30 mouse cellular contexts compared by ENCODE assay signal in the genomic region with DNA sequence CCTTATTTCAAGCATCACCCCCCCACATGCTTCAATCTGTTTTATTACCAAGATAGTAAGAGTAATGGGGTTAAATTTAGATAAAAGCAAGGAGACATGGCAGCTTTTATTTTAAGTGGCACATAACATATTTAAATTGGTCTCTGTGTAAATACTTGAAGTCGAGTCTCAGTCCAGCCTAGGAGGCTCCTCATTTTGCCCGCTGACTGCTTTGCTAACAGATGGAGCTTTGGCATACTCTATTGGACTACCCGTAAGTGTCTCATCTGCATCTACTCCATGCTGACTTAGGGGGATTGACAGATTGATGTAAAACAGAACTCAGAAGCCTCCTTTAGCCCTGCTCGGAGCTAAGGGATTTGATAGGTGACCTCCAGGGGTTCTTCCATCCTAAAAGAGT. TPM values are rescaled to one million over a fixed set of nuclear protein-coding genes. Genes with fewer than 3 reads are reported as not detected.
DNase-seq lines count a peak whose midpoint lies in the region; ATAC-seq and TF ChIP-seq lines count a peak whose summit lies in the region.
"Had no signal": no experiment of that assay in that cellular context is flagged by ENCODE, and none has a peak within 500 bp of the region (broad histone marks: within the 10 kb centered on the region; RNA-seq: fewer than 3 reads in every experiment).

No protein-coding gene starts in this region.

- no peak overlapping the region for H3K4me2 ChIP-seq in forebrain, postnatal 0 days (ENCODE audit: low read depth)
- no peak overlapping the region for H3K4me2 ChIP-seq in forebrain, embryonic 16.5 days (ENCODE audit: low read length)
- H3K4me2 ChIP-seq: embryonic facial prominence, embryonic 13.5 days; embryonic facial prominence, embryonic 15.5 days; forebrain, embryonic 12.5 days had no signal

- 49% methylated on average over 4 of the region's 4 CpGs for WGBS in forebrain, postnatal 0 days
- WGBS in forebrain, embryonic 16.5 days = 62% methylated on average over 4 of the region's 4 CpGs

- H3K36me3 ChIP-seq in forebrain, postnatal 0 days (ENCODE audit: insufficient read depth) = no peaks in the 10 kb centered on the region
- no peaks in the 10 kb centered on the region for H3K36me3 ChIP-seq in forebrain, embryonic 16.5 days (ENCODE audit: control insufficient read depth, insufficient read depth)
- H3K36me3 ChIP-seq: embryonic facial prominence, embryonic 13.5 days; embryonic facial prominence, embryonic 15.5 days; forebrain, embryonic 10.5 days; forebrain, embryonic 12.5 days had no signal

- no peaks in the 10 kb centered on the region for H3K27me3 ChIP-seq in forebrain, postnatal 0 days (ENCODE audit: insufficient read depth, low read length)
- H3K27me3 ChIP-seq in forebrain, embryonic 16.5 days (replicated peaks; ENCODE audit: control insufficient read depth, insufficient read depth, low read length) = no peaks in the 10 kb centered on the region
- H3K27me3 ChIP-seq: embryonic facial prominence, embryonic 13.5 days; embryonic facial prominence, embryonic 15.5 days; forebrain, embryonic 12.5 days; Patski had no signal

- no peak for TF ChIP-seq CTCF in forebrain, postnatal 0 days (IDR thresholded peaks at IDR 0.05; ENCODE audit: low read depth)

- H3K9ac ChIP-seq in forebrain, postnatal 0 days = no peak overlapping the region
- no peak overlapping the region for H3K9ac ChIP-seq in forebrain, embryonic 16.5 days (replicated peaks; ENCODE audit: low read depth, low read length)
- H3K9ac ChIP-seq: embryonic facial prominence, embryonic 13.5 days; embryonic facial prominence, embryonic 15.5 days; forebrain, embryonic 12.5 days had no signal

- intact Hi-C loops in heart, postnatal 14 days (cut with DNase I) = no loop called here

- peak; percentile 66 for ATAC-seq in forebrain, postnatal 0 days
- no peak for ATAC-seq in forebrain, embryonic 16.5 days
- ATAC-seq in megakaryocyte-erythroid progenitor cell, adult 5-6 weeks (replicated peaks; ENCODE audit: low FRiP score, low TSS enrichment, poor library complexity, severe bottlenecking) = no peak
- ATAC-seq: activated CD4-positive, CD25-positive, alpha-beta regulatory T cell, adult 4 months; forebrain, embryonic 14.5 days; Patski had no signal

- H3K4me1 ChIP-seq in forebrain, postnatal 0 days (ENCODE audit: insufficient read depth) = no peaks in the 10 kb centered on the region
- H3K4me1 ChIP-seq in forebrain, embryonic 16.5 days (replicated peaks; ENCODE audit: control insufficient read depth, insufficient read depth, low read length) = no peaks in the 10 kb centered on the region; the same call in 1 of the 2 replicates
- H3K4me1 ChIP-seq: embryonic facial prominence, embryonic 13.5 days; embryonic facial prominence, embryonic 15.5 days; forebrain, embryonic 10.5 days; forebrain, embryonic 12.5 days had no signal

- H3K27ac ChIP-seq in forebrain, postnatal 0 days (ENCODE audit: low read depth, low read length) = no peak overlapping the region
- no peak overlapping the region for H3K27ac ChIP-seq in forebrain, embryonic 16.5 days (ENCODE audit: low read length)
- H3K27ac ChIP-seq: embryonic facial prominence, embryonic 13.5 days; embryonic facial prominence, embryonic 15.5 days; forebrain, embryonic 10.5 days; forebrain, embryonic 12.5 days had no signal

- DNase-seq in forebrain, postnatal 0 days = peak; percentile 38
- peak; percentile 52 for DNase-seq in heart, adult 11 months
- DNase-seq in heart, postnatal 14 days = no peak
- peak; percentile 29 for DNase-seq in MN1 (ENCODE audit: low spot score)
- peak; percentile 43 for DNase-seq in brain, adult 2 months (ENCODE audit: low read depth, low spot score)
- DNase-seq: adrenal gland, adult 8-10 months; adrenal gland, postnatal 14 days; adrenal gland, postnatal 36 days; cerebellum, adult 11 months; cerebellum, adult 2 months; cerebellum, adult 9-10 months; cerebellum, postnatal 36 days; embryo, embryonic 11 days had no signal

- H3K4me3 ChIP-seq in forebrain, postnatal 0 days (ENCODE audit: low read depth, low read length) = no peak overlapping the region
- H3K4me3 ChIP-seq in forebrain, embryonic 16.5 days (replicated peaks; ENCODE audit: low read length) = no peak overlapping the region
- H3K4me3 ChIP-seq: embryonic facial prominence, embryonic 13.5 days; embryonic facial prominence, embryonic 15.5 days; erythroblast, embryonic 14.5 days; forebrain, embryonic 10.5 days; forebrain, embryonic 12.5 days had no signal

- H3K9me3 ChIP-seq in forebrain, postnatal 0 days (ENCODE audit: low read length) = no peaks in the 10 kb centered on the region
- no peaks in the 10 kb centered on the region for H3K9me3 ChIP-seq in forebrain, embryonic 16.5 days (ENCODE audit: control insufficient read depth, low read length)
- H3K9me3 ChIP-seq: embryonic facial prominence, embryonic 13.5 days; embryonic facial prominence, embryonic 15.5 days; forebrain, embryonic 10.5 days; forebrain, embryonic 12.5 days had no signal

RNA-seq across cellular contexts. Expression of gene 9630041A04Rik, which starts 17.7 kb away (rescaled TPM):
- total RNA-seq in forebrain, postnatal 0 days (2014; rRNA removed) = not detected in 2 replicates
- polyA plus RNA-seq in forebrain, postnatal 0 days (2015; fragmentation: Nextera tagmentation; extraction: Ambion mirVana) = 0.29 TPM in 1 of 2 replicates, not detected in the other
- 0.42 and 0.71 TPM in 2 replicates for polyA plus RNA-seq in forebrain, embryonic 16.5 days (2015; fragmentation: Nextera tagmentation; extraction: Ambion mirVana)
- not detected for total RNA-seq in heart, postnatal 14 days (2021)
- total RNA-seq in megakaryocyte-erythroid progenitor cell, adult 5-6 weeks (2014; fragmentation: Nextera tagmentation) = not detected in 2 replicates
- total RNA-seq in megakaryocyte-erythroid progenitor cell, adult 5-6 weeks (2017) = not detected in 2 replicates
- total RNA-seq: adrenal gland, adult 18-20 months; adrenal gland, adult 8-10 months; adrenal gland, postnatal 14 days; adrenal gland, postnatal 36 days; common myeloid progenitor, adult 5-6 weeks; ES-E14; MEL had no signal
- polyA plus RNA-seq: activated CD4-positive, CD25-positive, alpha-beta regulatory T cell, adult 4 months; brain, embryonic 14.5 days; C2C12; cerebellum, adult 2 months; embryonic facial prominence, embryonic 11.5 days; embryonic facial prominence, embryonic 13.5 days; embryonic facial prominence, embryonic 15.5 days; erythroblast, embryonic 14.5 days; forebrain, embryonic 10.5 days; forebrain, embryonic 14.5 days; Patski had no signal

Comparison
In these comparisons a context has a peak if more than half of its experiments do, and no peak if none do; other contexts are left out.
1. DNase-seq: peak in forebrain, postnatal 0 days (single experiment), heart, adult 11 months (single experiment), MN1 (single experiment) and brain, adult 2 months (single experiment); none in heart, postnatal 14 days (0 of 2).